Mouse (Mus musculus) T-cell, adult 2 months (primary cell): ENCODE measurements around the gene Rab26.
A peak's percentile ranks its signal among the peaks of the same experiment; 100 is the strongest.

ENCODE experiments used
- DNase-seq: peaks from one replicate; pipeline ENCODE4 v3.0.0; 2022; ENCODE audit warnings: low spot score

Gene Rab26

DNA sequence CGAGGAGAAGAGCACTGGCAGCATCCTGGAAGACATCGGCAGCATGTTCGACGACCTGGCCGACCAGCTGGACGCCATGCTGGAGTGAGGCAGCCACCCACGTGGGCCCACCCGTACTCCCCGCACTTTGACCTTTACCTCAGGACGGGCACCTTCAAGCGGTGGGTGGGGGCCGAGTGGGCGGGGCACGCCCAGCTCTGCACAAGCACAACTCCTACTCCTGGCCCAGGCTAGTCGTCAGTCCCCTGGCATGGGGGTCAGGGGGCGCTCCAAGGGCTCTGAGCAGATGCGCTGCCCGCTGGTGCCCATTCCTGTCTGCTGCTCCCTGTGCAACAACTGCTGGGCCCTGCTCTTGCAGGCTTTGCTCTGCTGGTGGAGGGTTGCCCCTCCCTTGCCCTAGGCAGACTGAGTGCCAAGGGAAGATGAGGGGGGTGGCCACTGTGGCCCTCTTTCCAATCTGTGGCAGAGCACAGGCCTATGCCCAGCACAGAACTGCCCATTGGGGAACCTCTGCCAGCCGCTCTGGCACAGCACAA is 26.8 kb downstream of the Rab26 start:
- DNase-seq = no peak

DNA sequence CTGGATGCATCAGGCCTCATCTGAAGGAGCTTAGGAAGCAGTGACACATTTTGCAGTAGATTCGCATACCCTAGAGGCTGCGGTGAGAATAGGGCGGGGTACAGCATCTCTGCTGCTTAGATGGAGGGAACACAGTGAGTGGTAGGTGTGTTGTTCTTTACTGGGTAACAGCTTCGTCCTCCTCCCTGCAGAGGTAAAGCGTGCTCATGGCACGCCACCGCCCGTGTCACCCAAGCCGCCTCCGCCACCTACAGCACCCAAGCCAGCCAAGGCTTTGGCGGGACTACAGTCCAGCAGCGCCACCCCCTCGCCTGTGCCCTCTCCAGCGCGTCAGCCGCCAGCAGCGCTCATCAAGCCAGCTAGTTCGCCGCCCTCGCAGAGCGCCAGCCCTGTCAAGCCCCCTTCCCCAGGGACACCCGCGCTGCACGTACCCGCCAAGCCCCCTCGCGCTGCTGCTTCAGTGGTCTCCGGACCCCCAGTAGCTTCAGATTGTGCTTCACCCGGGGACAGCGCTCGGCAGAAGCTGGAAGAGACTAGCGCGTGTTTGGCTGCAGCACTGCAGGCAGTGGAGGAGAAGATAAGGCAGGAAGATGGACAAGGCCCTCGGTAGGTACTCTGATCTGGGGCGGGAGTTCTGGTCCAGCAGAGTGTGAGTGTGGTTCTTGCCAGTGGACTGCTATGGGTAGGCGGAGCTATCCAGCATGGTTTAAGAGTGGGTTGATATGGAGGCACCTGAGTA is 27.5 kb downstream of the Rab26 start:
- DNase-seq = no peak

DNA sequence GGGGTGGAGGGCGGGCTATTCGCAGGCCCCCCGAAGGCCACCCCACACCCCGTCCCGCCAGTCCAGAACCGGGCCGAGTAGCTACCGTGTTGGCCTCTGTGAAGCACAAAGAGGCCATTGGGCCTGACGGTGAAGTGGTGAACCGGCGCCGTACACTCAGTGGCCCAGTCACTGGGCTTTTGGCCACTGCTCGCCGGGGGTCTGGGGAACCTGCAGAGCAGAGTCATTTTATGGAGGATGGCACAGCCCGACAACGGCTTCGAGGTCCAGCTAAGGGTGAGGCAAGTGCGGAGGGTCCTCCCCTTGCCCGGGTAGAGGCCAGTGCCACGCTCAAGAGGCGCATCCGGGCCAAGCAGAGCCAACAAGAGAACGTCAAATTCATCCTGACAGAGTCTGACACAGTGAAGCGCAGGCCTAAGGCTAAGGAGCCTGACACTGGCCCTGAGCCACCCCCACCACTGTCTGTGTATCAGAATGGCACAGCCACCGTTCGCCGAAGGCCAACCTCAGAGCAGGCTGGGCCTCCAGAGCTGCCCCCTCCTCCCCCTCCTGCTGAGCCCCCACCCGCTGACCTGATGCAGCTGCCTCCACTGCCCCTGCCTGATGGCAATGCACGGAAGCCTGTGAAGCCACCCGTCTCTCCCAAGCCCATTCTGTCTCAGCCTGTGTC is 28.6 kb downstream of the Rab26 start:
- DNase-seq = no peak

DNA sequence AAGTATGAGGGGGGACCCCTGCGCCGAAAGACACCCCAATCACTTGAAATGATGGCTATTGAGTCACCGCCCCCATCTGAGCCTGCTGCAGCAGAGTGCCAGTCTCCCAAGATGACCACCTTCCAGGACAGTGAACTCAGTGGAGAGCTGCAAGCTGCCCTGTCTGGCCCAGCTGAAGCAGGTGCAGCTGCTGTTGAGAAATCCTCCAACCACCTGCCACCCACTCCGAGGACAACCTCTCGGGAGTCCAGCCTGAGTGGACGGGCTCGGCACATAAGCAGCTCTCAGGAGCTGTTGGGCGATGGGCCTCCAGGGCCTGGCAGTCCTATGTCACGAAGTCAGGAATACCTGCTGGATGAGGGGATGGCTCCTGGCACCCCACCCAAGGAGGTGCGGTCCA is 29.9 kb downstream of the Rab26 start:
- DNase-seq = no peak

DNA sequence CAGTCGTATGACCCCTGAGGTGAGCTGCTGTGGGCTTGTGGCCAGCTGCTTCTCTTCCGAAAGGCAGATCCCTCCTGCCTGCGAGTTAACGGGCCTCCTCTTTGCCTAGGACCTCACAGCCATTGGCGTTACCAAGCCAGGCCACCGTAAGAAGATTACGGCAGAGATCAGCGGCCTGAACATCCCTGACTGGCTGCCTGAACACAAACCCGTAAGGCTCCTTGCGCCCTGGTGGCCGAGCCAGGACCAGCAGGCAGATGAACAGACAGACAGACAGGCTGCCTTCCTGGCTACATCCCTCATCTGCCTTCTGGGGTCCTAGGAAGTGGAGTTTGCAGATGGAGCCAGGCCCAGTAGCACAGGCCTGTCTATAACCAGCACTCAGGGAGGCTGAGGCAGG is 31.8 kb downstream of the Rab26 start:
- DNase-seq = no peak

DNA sequence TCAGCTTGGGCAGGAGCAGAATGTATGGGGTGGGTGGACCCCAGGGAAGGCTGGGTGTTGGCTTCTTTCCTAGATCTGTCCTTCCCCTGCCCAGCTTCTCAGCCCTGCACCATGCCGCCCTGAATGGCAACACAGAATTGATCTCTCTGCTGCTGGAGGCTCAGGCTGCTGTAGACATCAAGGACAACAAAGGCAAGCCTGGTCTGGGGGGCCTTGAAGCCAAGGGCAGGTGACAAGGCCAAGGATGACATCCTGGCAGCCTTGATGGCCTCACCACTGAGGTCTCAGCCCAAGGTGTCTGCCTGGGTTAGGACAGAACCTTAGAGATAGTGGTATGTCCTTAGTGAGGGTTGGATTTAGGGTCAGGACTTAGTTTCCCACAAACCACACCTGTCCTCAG is 38.0 kb downstream of the Rab26 start:
- DNase-seq = no peak

DNA sequence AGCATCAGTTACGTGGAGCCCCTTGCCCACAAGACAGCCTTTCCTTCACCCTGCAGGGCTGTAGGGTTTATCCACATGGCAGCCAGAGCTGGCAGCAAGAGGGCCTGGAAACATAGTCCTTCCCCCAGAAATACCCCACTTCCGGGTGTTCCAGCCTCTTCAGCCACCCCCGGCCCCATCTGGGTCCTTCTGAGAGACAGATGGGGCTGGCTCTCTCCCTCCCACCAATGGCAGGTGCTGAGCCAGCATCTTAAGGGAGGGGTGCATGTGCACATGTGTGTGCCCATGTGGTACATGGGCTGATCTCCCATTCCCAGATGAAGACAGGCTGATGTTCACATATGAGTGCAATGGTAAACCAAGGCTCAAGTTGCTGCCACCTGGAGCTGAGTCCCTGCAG is 38.6 kb downstream of the Rab26 start:
- no peak for DNase-seq

DNA sequence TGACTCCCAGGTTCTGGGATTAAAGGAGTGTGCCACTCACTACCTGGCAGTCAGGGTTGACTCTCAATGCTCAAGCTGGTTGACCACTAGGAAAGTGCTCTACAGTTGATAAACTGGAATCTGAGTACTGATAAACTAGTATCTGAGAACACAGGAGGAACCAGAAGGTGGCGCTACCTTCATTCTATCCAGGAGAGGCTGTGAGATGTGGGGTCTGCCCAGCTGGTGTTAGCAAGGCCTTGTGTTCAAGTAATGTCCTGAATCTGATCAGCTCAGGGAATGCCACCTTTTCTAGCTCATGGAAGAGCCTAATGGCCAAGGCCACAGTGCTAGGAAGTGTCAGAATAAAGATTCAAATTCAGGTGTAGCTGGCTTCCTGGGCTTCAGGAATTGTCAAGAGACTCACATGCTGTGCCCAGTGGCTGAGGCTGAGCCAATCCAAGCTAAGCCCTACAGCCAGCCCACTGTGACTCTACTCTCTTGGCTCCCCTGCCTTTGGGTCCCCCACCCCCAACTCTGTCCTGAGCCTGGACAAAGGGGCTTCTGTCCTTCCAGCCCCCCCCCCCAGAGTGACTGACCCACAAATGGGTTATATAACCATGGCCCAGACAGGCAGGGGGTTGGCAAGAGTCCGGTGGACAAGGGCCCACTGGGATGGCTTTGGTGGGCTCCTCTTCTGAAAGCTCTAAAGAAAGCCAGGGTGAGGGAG is 39.2 kb downstream of the Rab26 start:
- peak; percentile 37 for DNase-seq

DNA sequence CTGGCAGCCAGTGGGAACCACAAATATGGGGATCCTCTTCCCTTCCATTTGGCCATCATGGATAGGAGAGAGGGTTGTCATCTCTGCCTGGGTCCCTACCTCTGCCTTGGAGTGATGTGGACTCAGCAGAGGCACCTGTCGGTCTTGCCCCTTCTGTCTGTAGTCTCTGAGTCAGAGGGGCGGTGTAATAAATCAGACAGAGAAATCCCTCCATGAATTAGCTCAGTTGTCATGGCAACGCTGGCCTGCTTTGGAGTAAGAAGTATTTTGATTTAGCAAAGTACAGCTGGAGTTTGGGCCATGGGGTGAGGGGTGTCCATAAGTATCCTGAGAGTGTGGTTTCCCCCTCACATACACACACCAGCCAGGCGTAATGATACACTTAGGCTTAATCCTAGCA is 43.6 kb downstream of the Rab26 start:
- DNase-seq = no peak

DNA sequence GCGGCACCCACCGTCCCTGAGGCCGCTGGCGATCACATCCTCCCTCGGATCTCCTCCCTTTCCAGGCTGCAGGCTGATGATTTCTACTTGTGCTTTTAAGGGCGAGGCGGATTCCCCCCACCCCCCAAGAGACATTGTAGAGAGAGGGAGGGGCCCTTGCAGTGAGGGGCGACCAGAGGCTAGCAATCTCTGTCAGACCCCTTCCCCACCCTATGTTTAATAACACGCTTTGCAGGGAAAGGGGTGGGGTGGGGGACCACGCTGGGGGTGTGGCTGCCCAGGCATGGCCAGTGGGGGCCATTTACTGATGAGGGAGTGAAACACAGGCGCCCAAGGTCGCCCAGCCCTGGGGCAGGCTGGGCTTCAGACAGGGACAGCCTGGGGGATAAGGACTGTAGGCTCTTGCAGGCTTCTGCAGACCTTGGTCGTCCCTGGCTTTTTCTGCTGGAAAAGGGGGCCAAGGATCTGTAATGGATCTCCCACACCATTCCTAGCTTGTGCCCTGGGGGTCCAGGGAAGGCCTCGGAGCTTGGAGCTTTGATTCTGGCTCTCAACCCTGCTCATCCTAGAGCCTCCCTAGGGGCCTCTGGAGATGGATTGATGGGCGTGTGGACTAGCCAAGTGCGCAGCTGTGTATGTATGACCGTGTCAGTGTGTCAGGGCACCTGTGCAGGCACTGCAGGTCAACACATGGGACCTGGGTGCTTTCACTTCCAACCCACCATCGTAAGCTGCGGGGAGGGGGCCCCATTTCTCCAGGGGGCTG is 44.6 kb downstream of the Rab26 start:
- DNase-seq = no peak

DNA sequence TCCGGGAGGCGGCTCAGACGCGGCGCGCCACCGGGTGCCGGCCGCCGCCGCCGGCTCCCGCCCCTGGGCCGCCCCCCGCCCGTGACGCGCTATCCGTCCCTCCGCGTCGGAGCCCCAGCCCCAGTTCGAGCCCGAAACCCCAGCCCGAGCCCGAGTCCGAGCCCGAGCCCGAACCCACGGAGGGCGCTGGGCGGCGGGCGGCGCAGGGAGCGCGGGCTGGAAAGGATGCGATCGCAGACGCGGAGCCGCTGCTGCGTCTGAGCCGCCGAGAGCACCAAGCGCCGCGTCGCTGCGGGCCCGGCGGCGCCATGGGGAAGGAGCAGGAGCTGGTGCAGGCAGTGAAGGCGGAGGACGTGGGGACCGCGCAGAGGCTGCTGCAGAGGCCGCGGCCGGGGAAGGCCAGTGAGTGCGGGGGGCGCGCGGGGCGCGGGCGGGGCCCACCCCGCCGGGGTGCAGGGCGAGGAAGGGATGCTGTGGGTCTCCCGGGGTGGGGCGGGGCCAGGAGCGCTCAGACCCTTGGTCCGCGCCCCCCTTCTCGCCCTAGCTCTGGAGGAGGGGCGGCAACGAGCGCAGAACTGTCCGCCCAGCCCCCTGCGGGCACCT is 45.2 kb downstream of the Rab26 start:
- peak; percentile 28 for DNase-seq

DNA sequence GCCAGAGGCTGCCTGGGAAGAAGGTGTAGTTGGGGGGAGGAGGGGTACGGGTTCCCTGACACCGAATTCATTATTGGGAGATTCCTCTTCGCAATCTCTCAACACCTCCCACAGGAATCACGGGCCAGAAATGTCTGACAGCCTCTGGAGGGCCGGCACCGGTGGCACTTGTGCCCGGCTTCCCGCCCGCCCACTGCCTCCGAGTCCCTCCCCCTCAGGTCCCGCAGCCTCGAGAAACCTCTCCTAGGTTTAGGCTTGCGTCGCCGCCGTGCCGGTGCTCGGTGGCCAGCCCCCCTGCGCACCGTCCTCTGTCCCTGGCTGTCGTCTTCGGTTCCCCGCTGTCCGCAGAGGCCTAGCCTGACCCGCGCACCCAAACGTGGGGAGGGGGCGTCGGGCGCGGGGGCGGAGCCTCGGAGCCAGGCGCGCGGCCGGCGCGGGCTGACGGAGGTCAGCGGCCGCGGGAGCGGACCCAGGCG is 45.8 kb downstream of the Rab26 start, which contains the start of gene Caskin1:
TSS of gene Caskin1 (plus strand) at position 416 of the 476 bp plus-strand sequence.
- DNase-seq = no peak

DNA sequence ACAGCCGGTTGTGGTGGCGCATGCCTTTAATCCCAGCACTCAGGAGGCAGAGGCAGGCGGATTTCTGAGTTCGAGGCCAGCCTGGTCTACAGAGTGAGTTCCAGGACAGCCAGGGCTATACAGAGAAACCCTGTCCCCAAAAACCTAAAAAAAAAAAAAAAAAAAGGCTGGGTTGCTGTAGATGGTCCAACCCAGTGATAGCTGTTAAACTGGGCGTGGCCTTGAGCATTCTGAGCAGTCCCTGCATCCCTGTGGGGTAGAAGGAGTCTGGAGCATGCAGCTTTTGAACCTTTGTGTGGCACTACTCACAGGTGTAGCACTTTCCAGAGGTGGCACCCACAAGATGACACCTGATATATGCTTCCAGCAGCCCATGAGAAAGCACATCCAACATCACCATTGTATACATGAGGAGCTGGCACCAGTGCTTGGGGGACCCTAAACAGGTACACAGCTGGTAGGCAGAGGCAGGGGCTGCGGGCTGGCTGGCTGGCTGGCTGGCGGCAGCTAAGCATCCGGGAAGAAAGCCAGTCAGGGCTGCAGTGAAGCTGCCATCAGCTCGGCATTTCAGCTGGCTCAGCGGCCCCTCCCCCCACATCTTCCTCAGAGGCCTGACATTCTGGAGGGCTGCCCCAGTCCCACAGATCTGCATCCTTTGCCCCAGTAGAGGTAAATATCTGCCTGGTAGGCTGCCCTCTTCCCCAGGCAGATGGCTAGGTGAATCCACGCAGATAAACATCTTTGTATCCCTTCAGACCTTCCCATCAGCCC is 48.7 kb downstream of the Rab26 start:
- no peak for DNase-seq

DNA sequence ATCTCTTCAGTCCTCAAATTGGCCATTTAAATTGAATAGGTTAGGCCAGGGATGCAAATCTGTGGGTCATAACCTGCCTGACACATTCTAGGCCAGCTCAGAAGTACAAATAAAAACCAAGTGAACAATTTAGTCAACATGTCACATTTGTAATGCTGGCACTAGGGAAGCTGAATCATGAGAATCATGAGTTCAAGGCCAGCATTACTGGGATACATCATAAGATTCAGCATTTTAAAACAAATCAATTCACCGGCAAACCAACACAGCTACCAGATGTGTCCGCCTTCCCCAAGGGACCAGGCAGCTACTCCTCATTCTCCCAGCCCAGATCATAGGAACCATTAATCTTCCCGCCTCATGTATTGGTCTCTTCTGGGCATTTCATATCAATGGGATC is 50.5 kb downstream of the Rab26 start:
- no peak for DNase-seq

DNA sequence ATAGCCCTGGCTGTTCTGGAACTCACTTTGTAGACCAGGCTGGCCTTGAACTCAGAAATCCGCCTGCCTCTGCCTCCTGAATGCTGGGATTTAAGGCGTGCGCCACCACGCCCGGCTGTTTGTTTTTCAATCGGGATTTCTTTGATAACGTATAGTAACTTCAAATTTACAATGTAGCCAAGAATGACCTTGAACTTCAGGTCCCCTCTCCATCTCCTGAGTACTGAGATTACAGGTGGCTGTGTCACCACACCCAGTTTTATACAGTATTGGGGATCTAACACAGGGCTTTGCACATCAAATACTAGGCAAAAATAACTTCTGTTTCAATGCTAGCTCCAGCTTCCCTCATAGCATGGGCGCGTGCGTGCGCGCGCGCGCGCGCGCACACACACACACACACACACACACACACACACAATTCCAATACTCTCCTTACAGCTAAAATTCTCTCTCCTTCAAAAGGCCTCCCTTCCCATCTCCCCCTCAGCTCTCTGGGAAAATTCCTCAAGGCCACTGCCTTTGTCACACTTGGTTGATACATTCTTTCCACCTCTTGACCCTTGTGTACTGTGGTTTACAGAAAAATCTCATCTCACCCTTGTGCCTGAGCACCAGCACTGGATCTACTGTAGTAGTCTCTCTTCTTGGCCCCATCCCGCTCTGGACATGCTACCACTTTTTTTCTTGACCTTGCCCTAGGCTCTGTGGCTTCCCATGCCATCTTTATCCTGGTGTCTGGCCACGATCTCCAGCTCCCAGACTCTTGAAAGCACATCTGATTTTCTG is 52.8 kb downstream of the Rab26 start:
- no peak for DNase-seq

DNA sequence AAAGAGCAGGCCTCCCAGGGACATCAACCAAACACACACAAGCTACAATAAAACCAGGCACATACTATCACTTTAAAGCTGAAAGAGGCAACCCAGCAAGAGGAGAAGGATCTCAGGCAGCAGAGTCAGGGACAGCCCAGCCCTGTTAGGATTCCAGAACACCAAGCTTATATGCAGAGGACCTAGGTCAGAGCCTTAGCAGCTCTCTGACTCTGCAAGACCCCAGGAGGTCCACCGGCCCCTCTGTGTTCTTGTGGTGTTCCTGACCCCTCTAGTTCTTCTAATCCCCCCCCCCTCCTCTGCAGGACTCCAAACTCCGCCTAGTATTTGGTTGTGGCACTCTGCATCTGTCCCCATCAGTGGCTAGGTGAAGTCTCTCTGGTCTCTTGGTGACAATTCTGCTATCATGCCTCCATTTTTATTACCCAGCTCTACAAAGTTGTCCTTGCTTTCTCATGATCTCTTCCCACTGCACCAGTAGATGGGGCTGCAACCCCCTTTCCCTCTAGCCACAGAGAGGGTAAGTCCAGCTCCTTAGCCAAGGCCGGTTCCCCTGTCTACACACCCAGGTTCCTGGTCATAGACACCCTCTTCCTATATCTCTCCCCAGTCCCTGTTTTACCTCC is 53.7 kb downstream of the Rab26 start:
- DNase-seq = no peak

DNA sequence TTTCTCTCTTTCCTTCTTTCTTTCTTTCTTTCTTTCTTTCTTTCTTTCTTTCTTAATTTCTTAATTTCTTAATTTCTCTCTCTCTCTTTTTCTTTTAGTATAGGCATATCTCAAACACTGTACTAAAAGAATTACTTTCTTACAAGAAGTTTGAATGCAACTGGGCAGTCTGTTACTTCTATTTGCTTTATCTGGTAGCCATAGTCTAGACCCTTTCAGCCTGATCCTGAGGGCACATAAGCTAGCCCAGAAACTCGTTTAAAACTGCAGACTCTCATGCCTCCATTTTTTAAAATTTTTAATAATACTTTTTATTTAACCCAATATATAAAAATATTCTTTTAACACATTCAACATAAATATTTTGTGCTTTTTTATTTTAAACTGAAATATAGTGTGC is 54.6 kb downstream of the Rab26 start:
- no peak for DNase-seq

DNA sequence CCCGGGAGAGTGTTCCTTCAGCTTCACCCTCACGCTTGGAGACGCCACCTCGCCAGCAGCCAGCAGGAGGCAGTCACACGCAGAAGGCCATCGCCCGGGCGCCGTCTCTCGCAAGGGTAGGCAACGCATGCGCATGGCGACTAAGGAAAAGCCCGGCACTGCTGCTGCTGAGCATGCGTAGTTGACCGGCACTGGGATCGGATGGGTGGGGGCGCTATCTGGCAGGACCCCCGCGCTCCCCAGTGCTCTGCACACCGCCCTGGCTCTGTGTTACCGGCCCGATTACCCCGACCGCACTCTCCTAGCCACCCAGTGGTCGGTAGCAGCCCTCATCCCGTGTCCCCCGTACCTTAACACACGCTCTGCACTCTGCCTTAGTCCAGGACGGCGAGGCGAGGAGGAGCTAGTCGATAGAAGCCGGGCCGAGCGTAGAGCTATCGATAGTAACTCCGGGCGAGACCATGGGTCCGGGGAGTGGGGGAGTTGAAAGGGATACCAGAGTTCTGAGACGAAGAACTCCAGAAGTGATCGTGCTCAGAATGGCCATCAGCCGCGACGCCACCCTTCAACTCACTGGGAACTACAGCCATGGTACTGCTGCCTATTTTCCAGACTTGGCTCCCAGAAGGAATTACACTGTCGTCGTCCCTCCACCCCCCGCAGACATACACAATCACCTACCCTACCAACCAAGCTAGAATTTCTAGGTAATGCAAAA is 55.2 kb downstream of the Rab26 start, which contains the start of gene Mlst8:
TSS of gene Mlst8 (minus strand) at position 416 of the 718 bp plus-strand sequence.
- DNase-seq = peak; percentile 95
